Mouse (Mus musculus): ENCODE results near the gene Pde4dip. TPM values are rescaled to one million over a fixed set of nuclear protein-coding genes. Genes with fewer than 3 reads are reported as not detected.

Pde4dip gene
- polyA plus RNA-seq, 1 experiment from 2014 or later, result 9.9 TPM

DNA sequence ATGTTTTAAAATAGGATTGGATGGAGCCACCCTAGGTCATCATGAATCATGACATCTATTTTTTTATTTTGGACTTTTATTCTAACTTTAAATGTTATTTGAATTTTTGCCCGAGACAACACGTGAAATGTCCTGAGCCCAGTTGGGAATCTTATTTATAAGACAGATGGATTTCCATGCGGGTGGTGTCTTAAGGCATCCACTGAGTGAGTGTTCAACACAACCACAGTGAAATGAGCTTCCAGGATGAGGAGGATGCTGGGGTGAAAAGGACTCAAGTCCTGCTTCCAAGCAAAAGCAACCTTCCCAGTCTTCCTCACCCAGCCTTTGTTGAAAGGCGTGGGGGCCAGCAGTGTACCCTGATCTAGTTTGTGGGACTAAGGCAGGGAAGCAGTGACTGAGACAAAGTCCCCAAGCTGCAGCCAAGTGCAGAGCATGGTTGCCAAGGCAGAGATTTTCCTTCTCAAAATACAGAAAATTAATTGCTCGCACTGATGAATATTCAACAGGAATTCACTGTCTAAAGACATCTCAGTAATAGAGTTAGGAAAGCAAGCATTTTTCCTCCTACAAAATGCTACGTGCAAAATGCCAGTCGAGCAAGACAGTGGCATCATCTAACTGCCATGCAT lies 27.6 kb downstream of the Pde4dip start:
- WGBS (ENCODE audit: insufficient replicate concordance), result 75% methylated on average over 7 of the region's 7 CpGs
- Histone ChIP-seq H3K4me3 (no peak overlapping the region), H3K27ac (no peak overlapping the region), H3K36me3 (no peaks in the 10 kb centered on the region), H3K4me1 (no peaks in the 10 kb centered on the region), H3K9me3 (replicated peaks) (no peaks in the 10 kb centered on the region), H3K9ac (no peak overlapping the region), H3K27me3 (replicated peaks) (peaks cover 1% of the 10 kb centered on the region; the same call in 1 of the 2 replicates), H3K4me2 (no peak overlapping the region)
- ATAC-seq, result no peak

DNA sequence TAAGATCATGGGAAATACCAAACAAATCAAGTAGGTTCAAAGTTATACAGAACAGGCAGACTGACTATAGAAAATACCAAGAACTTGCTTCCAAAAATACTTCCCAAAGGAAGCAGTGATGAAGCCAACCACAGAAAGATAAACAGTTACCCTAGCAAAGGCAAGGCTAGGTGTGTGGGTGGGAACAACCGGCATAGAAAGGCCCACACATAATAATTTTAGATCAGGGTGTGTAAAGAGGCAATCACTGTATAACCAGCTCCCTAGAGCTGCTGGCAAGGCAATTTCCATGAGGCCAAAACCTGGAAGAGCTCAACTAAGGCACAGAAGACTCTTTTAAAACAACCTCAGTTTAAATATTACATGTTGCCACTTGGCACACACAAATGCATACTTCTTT lies 29.1 kb downstream of the Pde4dip start:
- ATAC-seq, result no peak
- Histone ChIP-seq H3K36me3 (no peaks in the 10 kb centered on the region), H3K4me3 (no peak overlapping the region), H3K9ac (no peak overlapping the region), H3K27ac (no peak overlapping the region), H3K4me1 (no peaks in the 10 kb centered on the region), H3K27me3 (replicated peaks) (no peaks in the 10 kb centered on the region), H3K4me2 (no peak overlapping the region), H3K9me3 (replicated peaks) (no peaks in the 10 kb centered on the region)
- WGBS (ENCODE audit: insufficient replicate concordance), result 48% methylated on average over 1 of the region's 1 CpGs

DNA sequence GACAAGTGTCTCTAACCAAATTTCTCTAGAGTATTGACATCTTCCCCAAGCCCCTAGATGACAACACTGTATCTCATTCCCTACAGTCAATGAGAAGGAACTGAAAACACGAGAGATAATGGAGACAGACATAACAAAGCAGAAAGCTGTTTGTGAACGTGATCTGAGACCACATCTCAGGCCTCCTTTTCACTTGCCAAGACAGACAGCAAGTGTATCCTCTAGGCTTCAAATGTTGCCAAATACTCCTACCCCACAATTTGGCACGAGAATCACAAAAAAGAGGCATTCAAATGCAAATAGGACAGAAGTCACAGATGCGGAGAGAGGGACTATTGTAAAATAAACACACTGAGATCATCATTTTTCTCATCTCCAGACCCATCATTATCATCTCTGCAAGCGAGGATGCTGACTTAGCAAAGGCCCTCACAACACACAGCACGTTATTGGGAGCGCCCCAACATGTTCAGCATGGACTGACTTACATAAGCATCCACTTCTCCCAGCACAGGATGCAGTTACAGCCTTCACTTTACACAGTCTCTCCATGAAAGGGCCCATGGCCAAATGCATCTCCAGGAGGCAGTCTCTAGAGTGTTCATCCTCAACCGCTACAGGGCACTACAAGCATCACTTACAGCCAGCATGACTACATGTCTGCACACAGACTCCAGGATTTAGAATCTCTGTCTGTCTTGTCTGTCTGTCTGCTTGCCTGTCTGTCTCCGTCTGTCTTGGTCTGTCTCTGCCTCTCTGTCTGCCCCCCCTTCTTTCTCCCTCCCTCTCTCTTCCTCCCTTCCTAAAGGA lies 33.7 kb downstream of the Pde4dip start:
- H3K9me3 ChIP-seq (replicated peaks), result no peaks in the 10 kb centered on the region
- 64% methylated on average over 9 of the region's 9 CpGs for WGBS (ENCODE audit: insufficient replicate concordance)

DNA sequence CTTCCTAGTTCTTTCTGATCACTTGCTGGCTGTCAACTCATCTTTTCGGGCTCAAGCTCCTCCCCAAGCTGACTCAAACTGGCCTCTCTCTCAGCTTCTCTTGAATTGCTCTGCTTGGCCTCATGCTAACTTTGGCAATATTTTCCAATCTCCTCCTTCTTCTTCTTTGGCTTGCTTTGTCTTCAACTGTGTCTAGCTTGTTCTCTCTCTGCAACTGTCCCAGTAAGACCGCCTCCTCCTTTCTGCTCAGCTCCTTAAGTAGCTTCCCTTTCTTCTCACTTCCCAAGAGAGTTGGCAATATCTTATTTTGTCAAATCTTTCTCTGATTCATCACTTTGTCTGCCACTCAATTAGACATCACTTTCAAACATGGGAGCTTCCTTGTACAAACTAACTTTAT lies 36.7 kb downstream of the Pde4dip start:
- no peak overlapping the region for H3K4me2 ChIP-seq
- no peak overlapping the region for H3K9ac ChIP-seq
- H3K27ac ChIP-seq, result no peak overlapping the region
- H3K36me3 ChIP-seq, result no peaks in the 10 kb centered on the region
- no peak for ATAC-seq
- H3K27me3 ChIP-seq (replicated peaks), result no peaks in the 10 kb centered on the region
- no peaks in the 10 kb centered on the region for H3K9me3 ChIP-seq (replicated peaks)
- H3K4me1 ChIP-seq, result no peaks in the 10 kb centered on the region
- no peak overlapping the region for H3K4me3 ChIP-seq
- WGBS (ENCODE audit: insufficient replicate concordance), result 64% methylated on average over 2 of the region's 2 CpGs

More for the DNA sequence above, 33.7 kb downstream of the Pde4dip start:
- Histone ChIP-seq H3K4me1 (no peaks in the 10 kb centered on the region), H3K4me3 (no peak overlapping the region), H3K27ac (no peak overlapping the region), H3K4me2 (no peak overlapping the region), H3K36me3 (no peaks in the 10 kb centered on the region), H3K9ac (no peak overlapping the region), H3K27me3 (replicated peaks) (no peaks in the 10 kb centered on the region)
- ATAC-seq, result no peak

DNA sequence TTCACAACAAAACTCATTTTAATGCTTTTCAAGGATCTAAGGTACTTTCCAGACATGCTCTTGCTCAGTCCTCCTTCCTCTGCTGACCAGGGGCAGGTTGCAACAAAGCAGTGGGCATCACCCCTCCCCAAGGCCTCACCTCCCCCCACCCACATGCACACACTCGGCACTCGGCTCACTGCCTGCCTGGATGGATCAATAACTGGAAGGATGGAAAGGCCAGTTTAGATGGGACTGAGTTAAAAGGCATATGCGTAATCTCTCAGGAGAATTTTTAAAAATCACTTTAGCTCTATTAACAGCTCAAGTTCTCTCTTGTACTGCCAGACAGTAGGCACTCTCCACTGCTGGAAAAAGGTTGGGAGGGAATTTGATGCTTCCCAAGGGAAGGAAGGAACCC lies 40.9 kb downstream of the Pde4dip start:
- H3K9me3 ChIP-seq (replicated peaks), result no peaks in the 10 kb centered on the region
- 67% methylated on average over 3 of the region's 3 CpGs for WGBS (ENCODE audit: insufficient replicate concordance)
- no peaks in the 10 kb centered on the region for H3K4me1 ChIP-seq
- H3K27me3 ChIP-seq (replicated peaks), result no peaks in the 10 kb centered on the region
- H3K4me3 ChIP-seq, result no peak overlapping the region
- no peak for ATAC-seq
- no peak overlapping the region for H3K4me2 ChIP-seq
- no peak overlapping the region for H3K9ac ChIP-seq
- no peaks in the 10 kb centered on the region for H3K36me3 ChIP-seq
- H3K27ac ChIP-seq, result no peak overlapping the region

DNA sequence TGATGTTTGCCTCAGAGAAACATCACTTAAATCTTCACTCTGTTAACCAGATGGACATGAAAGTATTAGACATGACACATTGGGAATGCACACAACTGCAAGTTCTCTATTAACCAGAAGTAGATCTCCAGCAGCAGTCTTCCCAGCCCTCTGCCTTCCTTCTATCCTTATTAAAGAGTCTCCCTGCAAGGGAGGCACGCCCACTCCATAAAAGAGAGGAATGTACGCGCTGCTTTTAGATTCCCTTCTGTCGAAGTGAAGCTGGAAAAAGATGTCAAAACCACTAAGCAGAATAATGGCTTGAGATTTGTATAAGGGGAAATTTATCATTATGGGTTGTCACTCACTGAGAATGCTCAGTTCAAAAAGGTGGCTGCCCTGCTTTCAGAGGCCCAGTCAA lies 42.1 kb downstream of the Pde4dip start:
- no peaks in the 10 kb centered on the region for H3K9me3 ChIP-seq (replicated peaks)
- H3K4me3 ChIP-seq, result no peak overlapping the region
- ATAC-seq, result no peak
- H3K36me3 ChIP-seq, result no peaks in the 10 kb centered on the region
- no peaks in the 10 kb centered on the region for H3K27me3 ChIP-seq (replicated peaks)
- WGBS (ENCODE audit: insufficient replicate concordance), result 81% methylated on average over 4 of the region's 4 CpGs
- no peak overlapping the region for H3K27ac ChIP-seq
- no peak overlapping the region for H3K4me2 ChIP-seq
- no peaks in the 10 kb centered on the region for H3K4me1 ChIP-seq
- H3K9ac ChIP-seq, result no peak overlapping the region

DNA sequence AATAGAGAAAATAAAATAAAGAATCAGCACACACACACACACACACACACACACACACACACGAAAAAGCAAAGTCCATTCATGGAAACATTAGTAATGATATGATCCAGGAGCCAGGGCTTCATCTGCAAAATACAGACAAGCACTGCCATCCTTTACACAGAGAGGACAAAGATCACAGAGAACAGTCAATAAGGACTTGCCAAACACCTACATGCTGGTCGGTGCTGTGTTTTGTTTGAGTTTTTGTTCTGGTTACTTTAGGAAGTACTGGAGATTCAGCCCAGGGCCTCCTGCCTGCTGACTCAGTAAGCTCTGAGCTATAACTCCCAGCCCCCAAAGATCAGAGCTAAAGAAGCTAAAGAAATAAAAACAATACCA lies 43.7 kb downstream of the Pde4dip start:
- Histone ChIP-seq H3K9me3 (replicated peaks) (no peaks in the 10 kb centered on the region), H3K9ac (no peak overlapping the region), H3K4me2 (no peak overlapping the region), H3K27ac (peak overlapping the region; percentile 34; the same call in 1 of the 2 replicates), H3K36me3 (no peaks in the 10 kb centered on the region), H3K27me3 (replicated peaks) (no peaks in the 10 kb centered on the region), H3K4me1 (no peaks in the 10 kb centered on the region), H3K4me3 (no peak overlapping the region)
- WGBS (ENCODE audit: insufficient replicate concordance), result 44% methylated on average over 2 of the region's 2 CpGs
- 0 out of 2 replicates have a peak, but pooled peaks have one; percentile 37 for ATAC-seq

DNA sequence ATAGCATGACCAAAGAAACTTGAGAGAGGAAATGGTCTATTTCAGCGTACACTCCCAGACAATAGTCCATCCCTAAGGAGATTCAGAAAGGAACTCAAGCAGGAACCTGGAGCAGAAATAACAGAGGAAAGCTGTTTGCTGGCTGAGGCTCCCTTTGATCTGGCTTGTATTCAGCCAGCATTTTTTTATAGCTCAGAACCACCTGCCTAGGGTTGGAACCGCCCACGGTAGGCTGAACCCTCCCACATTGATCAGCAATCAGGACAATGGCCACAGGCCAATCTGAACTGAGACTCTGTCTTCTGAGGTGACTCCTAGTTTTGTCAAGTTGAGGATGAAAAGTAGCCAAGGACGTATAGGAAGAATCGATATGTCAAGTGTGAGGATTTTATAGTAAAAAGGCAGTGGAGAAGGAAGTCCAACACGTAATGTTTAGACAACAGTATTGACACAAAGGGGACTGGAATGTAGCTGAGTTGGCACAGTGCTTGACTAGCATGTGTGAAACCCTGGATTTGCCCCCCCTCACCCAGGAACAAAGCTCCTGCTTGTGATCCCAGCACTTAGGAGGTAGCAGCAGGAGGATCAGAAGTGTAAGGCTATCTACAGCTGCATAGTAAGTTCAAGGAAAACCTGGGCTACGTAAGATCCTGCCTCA lies 44.2 kb downstream of the Pde4dip start:
- no peak overlapping the region for H3K4me2 ChIP-seq
- no peak for ATAC-seq

DNA sequence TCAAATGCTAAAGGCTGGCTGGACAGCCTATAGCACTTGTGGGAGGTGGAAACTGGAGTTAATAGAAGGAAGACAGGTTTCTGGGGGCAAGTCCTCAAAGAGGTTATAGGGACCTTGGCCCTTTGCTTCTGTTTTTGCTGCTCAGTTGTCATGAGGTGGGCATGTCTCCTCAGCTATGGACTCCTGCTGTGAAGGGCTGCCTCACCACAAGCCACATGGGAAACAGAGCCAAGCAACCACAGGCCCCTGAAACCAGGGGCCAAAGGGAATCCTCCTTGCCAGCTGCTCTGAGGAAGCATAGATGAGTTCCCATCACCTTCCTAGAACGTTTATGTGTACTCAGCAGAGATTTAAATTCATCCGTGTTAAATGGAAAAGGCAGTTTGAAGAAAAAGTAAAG lies 45.9 kb downstream of the Pde4dip start:
- ATAC-seq, result no peak
- 46% methylated on average over 2 of the region's 2 CpGs for WGBS (ENCODE audit: insufficient replicate concordance)
- H3K36me3 ChIP-seq, result no peaks in the 10 kb centered on the region
- H3K9me3 ChIP-seq (replicated peaks), result no peaks in the 10 kb centered on the region
- H3K4me3 ChIP-seq, result no peak overlapping the region
- H3K4me1 ChIP-seq, result no peaks in the 10 kb centered on the region
- H3K27ac ChIP-seq, result no peak overlapping the region
- H3K27me3 ChIP-seq (replicated peaks), result no peaks in the 10 kb centered on the region
- no peak overlapping the region for H3K9ac ChIP-seq
- H3K4me2 ChIP-seq, result no peak overlapping the region

More for the DNA sequence above, 44.2 kb downstream of the Pde4dip start:
- Histone ChIP-seq H3K9ac (no peak overlapping the region), H3K27ac (peak overlapping the region; percentile 34; the same call in 1 of the 2 replicates), H3K27me3 (replicated peaks) (no peaks in the 10 kb centered on the region), H3K36me3 (no peaks in the 10 kb centered on the region), H3K4me3 (no peak overlapping the region), H3K9me3 (replicated peaks) (no peaks in the 10 kb centered on the region), H3K4me1 (no peaks in the 10 kb centered on the region)
- WGBS (ENCODE audit: insufficient replicate concordance), result 66% methylated on average over 7 of the region's 7 CpGs

DNA sequence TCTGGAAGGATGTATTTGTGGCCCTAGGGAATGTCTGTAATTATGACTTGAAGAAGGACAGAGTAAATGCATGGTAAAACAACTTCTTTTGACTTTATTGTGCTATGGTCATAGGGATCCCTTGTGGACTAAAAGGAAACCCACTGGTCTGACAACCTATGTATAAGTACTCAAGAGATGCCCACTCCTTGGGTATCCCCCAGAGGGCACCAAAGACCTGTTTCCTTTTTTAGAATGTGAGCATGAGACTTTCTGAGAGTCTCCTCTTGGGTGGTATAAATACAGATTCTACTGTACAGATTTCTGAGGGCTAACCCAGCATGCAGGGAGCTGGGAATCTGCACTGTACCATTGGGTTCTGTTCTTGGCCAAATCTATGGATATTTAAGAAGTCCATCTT lies 48.1 kb downstream of the Pde4dip start:
- Histone ChIP-seq H3K4me1 (no peaks in the 10 kb centered on the region), H3K36me3 (no peaks in the 10 kb centered on the region), H3K27me3 (replicated peaks) (no peaks in the 10 kb centered on the region), H3K4me2 (no peak overlapping the region), H3K9me3 (replicated peaks) (no peaks in the 10 kb centered on the region), H3K9ac (no peak overlapping the region), H3K4me3 (no peak overlapping the region), H3K27ac (no peak overlapping the region)
- no peak for ATAC-seq

DNA sequence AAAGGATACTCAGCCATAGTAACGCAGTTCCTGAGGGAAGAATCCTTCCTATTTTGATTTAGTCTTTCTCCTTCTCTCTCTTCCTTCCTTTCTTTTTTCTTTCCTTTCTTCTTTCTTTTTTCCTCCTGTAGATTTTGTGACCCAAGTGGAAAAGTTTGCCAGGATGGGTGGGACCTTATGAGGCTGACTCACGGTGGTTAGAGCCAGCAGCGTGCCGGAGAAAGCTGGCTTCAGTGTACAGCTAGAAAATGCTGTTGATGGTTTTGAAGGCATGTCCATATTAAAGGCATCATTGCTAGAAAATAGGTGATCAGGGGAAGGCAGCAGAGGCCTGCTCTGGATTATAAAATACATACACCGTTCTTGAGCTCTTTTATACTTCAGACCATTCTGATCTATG lies 52.6 kb downstream of the Pde4dip start:
- Histone ChIP-seq H3K4me3 (no peak overlapping the region), H3K4me1 (no peaks in the 10 kb centered on the region), H3K4me2 (no peak overlapping the region), H3K27ac (no peak overlapping the region), H3K9ac (no peak overlapping the region), H3K9me3 (replicated peaks) (no peaks in the 10 kb centered on the region), H3K36me3 (no peaks in the 10 kb centered on the region), H3K27me3 (replicated peaks) (peaks cover 6% of the 10 kb centered on the region; the same call in 1 of the 2 replicates)
- ATAC-seq, result no peak
- WGBS (ENCODE audit: insufficient replicate concordance), result 80% methylated on average over 5 of the region's 5 CpGs

DNA sequence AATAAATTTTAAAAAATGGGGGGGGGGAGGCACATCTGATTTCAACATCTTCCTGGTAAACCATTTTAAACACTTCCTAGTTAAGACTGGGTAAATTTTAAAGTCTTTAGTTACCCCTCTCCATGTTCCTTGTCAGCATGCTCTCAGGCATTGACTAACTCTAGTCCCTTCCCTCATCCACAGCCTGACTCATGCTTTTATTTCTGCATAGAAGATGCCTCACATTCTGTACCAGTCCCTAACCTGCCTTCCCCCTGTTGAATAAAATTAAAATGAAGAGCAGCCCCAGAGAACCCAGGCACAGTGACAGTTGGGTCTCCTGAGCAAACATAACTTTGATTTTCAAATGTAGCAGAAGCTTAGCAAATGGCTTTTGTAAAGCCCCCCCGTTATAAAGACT lies 53.9 kb downstream of the Pde4dip start:
- no peaks in the 10 kb centered on the region for H3K36me3 ChIP-seq
- no peak overlapping the region for H3K9ac ChIP-seq
- WGBS (ENCODE audit: insufficient replicate concordance), result 56% methylated on average over 1 of the region's 1 CpGs
- H3K4me1 ChIP-seq, result no peaks in the 10 kb centered on the region
- H3K4me2 ChIP-seq, result no peak overlapping the region
- H3K27ac ChIP-seq, result no peak overlapping the region
- no peaks in the 10 kb centered on the region for H3K9me3 ChIP-seq (replicated peaks)
- no peak overlapping the region for H3K4me3 ChIP-seq
- H3K27me3 ChIP-seq (replicated peaks), result peaks cover 6% of the 10 kb centered on the region; the same call in 1 of the 2 replicates
- ATAC-seq, result no peak

Data from liver, embryonic 12.5 days (tissue).